Mouse (Mus musculus): ENCODE results near the gene Map2k5.

- TF ChIP-seq POLR2A (IDR thresholded peaks at IDR 0.05; ENCODE audit: insufficient read depth, low read depth, low read length) (no peak), CTCF (IDR thresholded peaks at IDR 0.05; ENCODE audit: insufficient read depth, low read depth, low read length) (no peak)
These were observed 241.5 kb downstream of the Map2k5 start for GRCm38 (mm10) chr9:63136241-63136640.

All from olfactory bulb, adult 2 months (tissue).